Mouse (Mus musculus): ENCODE data around the gene Sri. TPM values are rescaled to one million over a fixed set of nuclear protein-coding genes. Genes with fewer than 3 reads are reported as not detected.
A peak's percentile ranks its signal among the peaks of the same experiment; 100 is the strongest.
"Not testable (repeated sequence)": the region's sequence is repeated elsewhere in the genome, so short reads cannot be mapped to it uniquely, and the experiment has no call there.

Sri gene
- polyA plus RNA-seq (2014; fragmentation: Nextera tagmentation; extraction: Ambion mirVana): 165 and 187 TPM in 2 replicates

DNA sequence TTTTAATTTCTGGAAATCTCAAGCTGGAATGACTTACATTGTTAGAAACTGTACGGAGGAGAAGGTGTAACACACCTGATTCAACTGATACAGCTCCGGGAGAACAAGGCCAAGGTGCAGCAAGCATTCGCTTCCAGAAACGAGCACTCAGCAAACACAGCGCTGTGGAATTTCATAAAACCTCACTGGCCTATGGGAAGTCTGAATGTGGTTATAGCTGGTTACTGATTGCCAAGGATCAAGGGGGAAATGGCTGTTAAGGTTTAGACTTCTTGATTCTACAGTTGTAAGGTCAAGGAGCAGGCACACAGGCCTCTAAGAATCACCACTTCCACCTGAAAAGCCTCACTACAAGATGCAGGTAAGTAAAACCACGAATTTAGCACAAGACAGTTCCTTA is at the start of gene Sri:
TSS of gene Sri (plus strand) at position 224 of the 400 bp plus-strand sequence.
- Histone ChIP-seq H3K27ac (no peak within 1 kb of the TSS), H3K4me2 (replicated peaks) (no peak within 1 kb of the TSS), H3K36me3 (replicated peaks; ENCODE audit: control insufficient read depth, insufficient read depth) (no peaks in the 10 kb centered on the region), H3K9me3 (ENCODE audit: control insufficient read depth, low read length) (no peaks in the 10 kb centered on the region), H3K4me3 (replicated peaks; ENCODE audit: low read length) (no peak within 1 kb of the TSS), H3K27me3 (ENCODE audit: control insufficient read depth, insufficient read depth, low read length) (no peaks in the 10 kb centered on the region), H3K9ac (no peak within 1 kb of the TSS), H3K4me1 (replicated peaks; ENCODE audit: control insufficient read depth, insufficient read depth, low read length) (no peaks in the 10 kb centered on the region)
- no peak for DNase-seq (ENCODE audit: low spot score)
- WGBS: 89% methylated on average over 6 of the region's 6 CpGs
- ATAC-seq (ENCODE audit: low FRiP score): no peak

DNA sequence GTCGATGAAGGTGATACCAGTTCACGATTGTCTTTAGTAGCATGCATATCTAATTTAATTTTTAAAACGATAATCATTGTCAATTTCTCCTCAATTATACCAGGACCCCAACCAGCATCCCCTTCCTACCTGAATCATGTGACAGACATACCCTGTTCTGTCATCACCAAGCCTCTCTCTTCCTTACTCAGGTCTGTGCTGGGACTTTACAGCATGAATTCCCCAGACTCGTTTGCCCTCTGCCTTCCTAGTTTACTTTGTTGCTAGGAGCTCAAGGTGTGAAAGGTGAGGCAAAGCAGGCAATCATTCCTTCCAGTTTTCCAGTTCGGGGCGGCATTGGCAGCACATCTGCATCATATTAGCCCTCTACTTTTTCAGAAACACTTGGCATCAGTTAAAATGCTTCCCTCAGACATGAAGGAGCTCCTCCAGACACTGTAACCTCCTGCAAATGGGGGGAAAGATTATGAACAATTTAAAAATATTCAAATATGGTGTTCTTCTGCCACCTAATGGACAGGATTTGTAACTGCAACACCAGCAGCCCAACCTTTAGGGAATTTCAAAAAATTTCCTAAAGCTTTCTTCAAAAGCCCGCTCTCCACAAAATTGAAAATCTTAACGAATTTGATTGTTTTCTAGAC is 49.4 kb upstream of the Sri start:
- ATAC-seq (ENCODE audit: low FRiP score) (peak; percentile 68; the same call in 1 of the 2 replicates), DNase-seq (ENCODE audit: low spot score) (peak; percentile 78)
- Histone ChIP-seq H3K4me2 (replicated peaks) (no peak overlapping the region), H3K4me1 (replicated peaks; ENCODE audit: control insufficient read depth, insufficient read depth, low read length) (no peaks in the 10 kb centered on the region), H3K27me3 (ENCODE audit: control insufficient read depth, insufficient read depth, low read length) (no peaks in the 10 kb centered on the region), H3K9me3 (ENCODE audit: control insufficient read depth, low read length) (no peaks in the 10 kb centered on the region), H3K27ac (no peak overlapping the region), H3K4me3 (replicated peaks; ENCODE audit: low read length) (no peak overlapping the region), H3K36me3 (replicated peaks; ENCODE audit: control insufficient read depth, insufficient read depth) (no peaks in the 10 kb centered on the region), H3K9ac (no peak overlapping the region)
- WGBS: 60% methylated on average over 8 of the region's 8 CpGs

DNA sequence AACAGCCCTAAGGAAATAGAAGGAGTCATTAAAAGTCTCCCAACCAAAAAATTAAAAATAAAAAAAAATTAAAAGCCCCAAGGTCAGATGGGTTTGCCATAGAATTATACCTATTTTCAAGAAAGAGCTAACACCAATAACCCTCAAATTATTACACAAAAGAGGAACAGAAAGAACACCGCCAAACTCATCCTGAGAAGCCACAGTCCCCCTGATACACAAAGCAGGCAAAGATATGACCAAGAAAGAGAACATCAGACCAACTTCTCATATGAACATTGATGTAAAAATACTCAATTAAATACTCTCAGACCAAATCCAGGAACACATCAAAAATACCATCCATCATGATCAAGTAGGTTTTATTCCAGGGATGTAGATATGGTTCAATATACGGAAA is 48.8 kb upstream of the Sri start:
- Histone ChIP-seq H3K36me3 (replicated peaks; ENCODE audit: control insufficient read depth, insufficient read depth) (no peaks in the 10 kb centered on the region), H3K4me1 (replicated peaks; ENCODE audit: control insufficient read depth, insufficient read depth, low read length) (no peaks in the 10 kb centered on the region), H3K4me2 (replicated peaks) (no peak overlapping the region), H3K9ac (no peak overlapping the region), H3K27ac (no peak overlapping the region), H3K9me3 (ENCODE audit: control insufficient read depth, low read length) (no peaks in the 10 kb centered on the region), H3K4me3 (replicated peaks; ENCODE audit: low read length) (no peak overlapping the region), H3K27me3 (ENCODE audit: control insufficient read depth, insufficient read depth, low read length) (no peaks in the 10 kb centered on the region)
- ATAC-seq (ENCODE audit: low FRiP score): no peak
- DNase-seq (ENCODE audit: low spot score): no peak
- 90% methylated on average over 2 of the region's 2 CpGs for WGBS

DNA sequence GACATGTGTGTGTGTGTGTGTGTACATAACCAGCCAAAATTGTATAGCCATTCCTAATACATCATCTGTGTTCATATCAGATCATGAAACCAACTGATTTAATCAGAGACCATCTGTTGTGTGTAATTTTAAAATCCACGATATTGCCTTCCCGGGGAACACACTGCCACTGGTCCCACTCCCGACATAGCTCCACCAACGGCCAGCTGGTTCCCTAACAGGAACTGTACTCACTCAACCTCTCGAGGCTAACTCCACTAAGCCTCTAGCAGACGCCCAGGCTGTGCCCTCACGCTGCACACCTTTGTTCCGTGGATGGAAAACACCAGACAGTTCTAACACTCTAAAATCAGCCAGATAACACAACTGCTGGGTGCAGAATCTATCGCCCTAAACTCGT is 45.4 kb upstream of the Sri start:
- ATAC-seq (ENCODE audit: low FRiP score): no peak
- Histone ChIP-seq H3K36me3 (replicated peaks; ENCODE audit: control insufficient read depth, insufficient read depth) (no peaks in the 10 kb centered on the region), H3K4me2 (replicated peaks) (no peak overlapping the region), H3K27ac (no peak overlapping the region), H3K4me1 (replicated peaks; ENCODE audit: control insufficient read depth, insufficient read depth, low read length) (no peaks in the 10 kb centered on the region), H3K9me3 (ENCODE audit: control insufficient read depth, low read length) (no peaks in the 10 kb centered on the region), H3K9ac (no peak overlapping the region), H3K27me3 (ENCODE audit: control insufficient read depth, insufficient read depth, low read length) (no peaks in the 10 kb centered on the region), H3K4me3 (replicated peaks; ENCODE audit: low read length) (no peak overlapping the region)
- WGBS: 83% methylated on average over 10 of the region's 10 CpGs
- no peak for DNase-seq (ENCODE audit: low spot score)

DNA sequence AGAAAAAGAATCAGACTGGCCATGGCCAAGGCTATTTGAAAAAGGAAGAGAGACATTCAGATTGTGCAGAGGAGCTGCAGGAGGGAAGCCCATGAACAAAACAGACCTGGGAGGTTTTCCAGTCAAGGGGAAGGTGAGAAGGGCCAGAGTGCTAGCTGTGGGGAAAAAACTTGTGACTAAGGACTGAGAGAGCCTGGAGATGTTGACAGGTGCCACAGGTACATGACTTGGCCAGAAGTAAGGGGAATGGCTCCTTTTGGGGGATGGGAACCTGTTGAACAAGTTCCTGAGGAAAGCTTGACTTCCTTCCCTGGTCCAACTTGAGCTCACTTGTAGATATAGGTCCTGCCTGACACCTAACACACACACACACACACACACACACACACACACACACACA is 43.1 kb upstream of the Sri start:
- Histone ChIP-seq H3K4me3 (replicated peaks; ENCODE audit: low read length) (no peak overlapping the region), H3K4me2 (replicated peaks) (no peak overlapping the region), H3K36me3 (replicated peaks; ENCODE audit: control insufficient read depth, insufficient read depth) (no peaks in the 10 kb centered on the region), H3K27me3 (ENCODE audit: control insufficient read depth, insufficient read depth, low read length) (no peaks in the 10 kb centered on the region), H3K9me3 (ENCODE audit: control insufficient read depth, low read length) (no peaks in the 10 kb centered on the region), H3K9ac (no peak overlapping the region), H3K27ac (no peak overlapping the region), H3K4me1 (replicated peaks; ENCODE audit: control insufficient read depth, insufficient read depth, low read length) (no peaks in the 10 kb centered on the region)
- DNase-seq (ENCODE audit: low spot score) (no peak), ATAC-seq (ENCODE audit: low FRiP score) (no peak)

DNA sequence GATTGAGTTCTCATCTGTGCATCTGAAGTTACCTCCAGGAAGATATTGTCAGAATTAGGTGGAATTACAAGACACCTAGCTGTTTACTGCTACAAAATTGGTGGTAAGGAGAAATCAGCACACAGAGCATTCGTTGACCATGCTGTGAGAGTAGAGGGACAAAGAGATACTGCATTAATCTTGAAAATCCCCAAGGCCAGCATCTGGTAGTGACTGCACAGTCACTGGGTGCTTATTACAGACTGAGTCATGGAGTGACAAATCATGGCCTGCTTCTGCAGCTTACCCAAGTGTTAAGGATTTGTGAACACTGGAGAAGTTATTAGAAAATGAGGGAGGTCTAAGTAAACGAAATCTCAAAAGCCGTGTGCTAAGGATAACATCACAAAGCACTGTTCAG is 32.6 kb upstream of the Sri start:
- H3K36me3 ChIP-seq (replicated peaks; ENCODE audit: control insufficient read depth, insufficient read depth): no peaks in the 10 kb centered on the region
- WGBS: 84% methylated on average over 3 of the region's 3 CpGs
- no peak overlapping the region for H3K4me3 ChIP-seq (replicated peaks; ENCODE audit: low read length)
- H3K4me1 ChIP-seq (replicated peaks; ENCODE audit: control insufficient read depth, insufficient read depth, low read length): no peaks in the 10 kb centered on the region
- DNase-seq (ENCODE audit: low spot score) (no peak), ATAC-seq (ENCODE audit: low FRiP score) (no peak)
- H3K9ac ChIP-seq: no peak overlapping the region
- H3K27ac ChIP-seq: no peak overlapping the region
- no peaks in the 10 kb centered on the region for H3K27me3 ChIP-seq (ENCODE audit: control insufficient read depth, insufficient read depth, low read length)
- no peaks in the 10 kb centered on the region for H3K9me3 ChIP-seq (ENCODE audit: control insufficient read depth, low read length)
- no peak overlapping the region for H3K4me2 ChIP-seq (replicated peaks)

DNA sequence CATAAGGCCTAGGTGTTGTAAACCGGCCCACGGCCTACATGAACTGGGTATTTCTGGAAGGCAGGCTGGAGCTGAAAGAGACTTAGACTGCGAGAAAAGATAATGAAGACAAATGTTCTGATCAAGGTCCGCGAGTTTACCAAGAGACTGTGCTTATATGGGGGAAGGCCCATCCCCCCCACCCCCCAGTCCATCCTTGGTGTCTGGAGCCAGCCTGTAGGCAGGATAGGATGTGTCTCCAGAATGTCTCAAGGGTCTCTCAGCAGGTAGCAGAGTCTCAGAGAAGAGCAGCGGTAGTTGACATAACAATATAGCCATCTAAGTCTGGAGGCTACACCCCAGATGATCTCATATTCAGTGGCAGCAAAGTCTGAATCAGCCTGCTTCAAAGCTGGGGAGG is 11.3 kb upstream of the Sri start:
- ATAC-seq (ENCODE audit: low FRiP score); H3K27ac ChIP-seq; H3K4me1 ChIP-seq (replicated peaks; ENCODE audit: control insufficient read depth, insufficient read depth, low read length); H3K9me3 ChIP-seq (ENCODE audit: control insufficient read depth, low read length); H3K4me3 ChIP-seq (replicated peaks; ENCODE audit: low read length); H3K9ac ChIP-seq; H3K4me2 ChIP-seq (replicated peaks); DNase-seq (ENCODE audit: low spot score); H3K27me3 ChIP-seq (ENCODE audit: control insufficient read depth, insufficient read depth, low read length); H3K36me3 ChIP-seq (replicated peaks; ENCODE audit: control insufficient read depth, insufficient read depth): not testable (repeated sequence)
- WGBS: 92% methylated on average over 6 of the region's 6 CpGs

DNA sequence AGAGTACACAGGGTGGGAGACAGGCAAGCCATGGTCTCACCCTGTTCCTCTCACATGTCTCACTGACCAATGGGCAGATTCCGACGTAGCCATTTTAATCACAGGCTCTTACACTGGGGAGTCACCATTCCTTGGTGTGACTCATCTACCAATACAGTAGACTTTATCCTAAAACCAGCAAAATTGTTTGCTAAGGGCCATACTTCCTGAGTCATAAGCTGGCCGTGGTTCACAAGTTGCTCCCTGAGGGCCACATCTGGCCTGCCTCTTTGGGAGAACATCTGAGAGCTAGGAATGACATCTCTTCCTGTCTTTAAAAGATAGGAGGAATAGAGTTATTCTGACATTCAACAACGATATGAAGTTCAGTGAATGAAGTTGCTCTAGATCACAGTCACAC is 7.9 kb downstream of the Sri start:
- H3K9ac ChIP-seq: no peak overlapping the region
- no peaks in the 10 kb centered on the region for H3K27me3 ChIP-seq (ENCODE audit: control insufficient read depth, insufficient read depth, low read length)
- H3K4me3 ChIP-seq (replicated peaks; ENCODE audit: low read length): no peak overlapping the region
- H3K27ac ChIP-seq: no peak overlapping the region
- no peak overlapping the region for H3K4me2 ChIP-seq (replicated peaks)
- DNase-seq (ENCODE audit: low spot score): no peak
- no peaks in the 10 kb centered on the region for H3K36me3 ChIP-seq (replicated peaks; ENCODE audit: control insufficient read depth, insufficient read depth)
- peaks cover 20% of the 10 kb centered on the region for H3K4me1 ChIP-seq (replicated peaks; ENCODE audit: control insufficient read depth, insufficient read depth, low read length)
- no peak for ATAC-seq (ENCODE audit: low FRiP score)
- 91% methylated on average over 4 of the region's 4 CpGs for WGBS
- no peaks in the 10 kb centered on the region for H3K9me3 ChIP-seq (ENCODE audit: control insufficient read depth, low read length)

DNA sequence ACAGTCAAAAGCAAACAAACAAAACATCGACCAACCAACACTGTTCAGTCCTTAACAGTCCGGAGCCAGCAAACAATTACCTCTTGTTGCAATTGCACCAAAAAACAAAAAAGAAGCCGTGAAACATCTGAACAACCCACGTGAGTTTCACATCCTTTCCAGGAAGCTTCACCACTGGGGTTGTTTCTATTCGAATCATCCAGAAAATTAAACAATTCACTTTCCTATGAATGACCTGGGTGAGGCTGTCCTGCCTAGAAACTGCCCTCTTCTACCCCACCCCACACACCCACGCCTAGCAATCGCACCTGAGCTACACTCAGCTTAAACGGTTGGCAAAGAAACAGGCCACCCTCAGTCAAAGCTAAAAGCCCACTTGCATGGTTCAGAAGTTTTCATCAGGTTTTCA is 9.8 kb downstream of the Sri start:
- Histone ChIP-seq H3K27ac (no peak overlapping the region), H3K4me1 (replicated peaks; ENCODE audit: control insufficient read depth, insufficient read depth, low read length) (peaks cover 20% of the 10 kb centered on the region), H3K4me3 (replicated peaks; ENCODE audit: low read length) (peak overlapping the region; percentile 69), H3K9ac (peak overlapping the region; percentile 79), H3K36me3 (replicated peaks; ENCODE audit: control insufficient read depth, insufficient read depth) (peaks cover 14% of the 10 kb centered on the region), H3K27me3 (ENCODE audit: control insufficient read depth, insufficient read depth, low read length) (no peaks in the 10 kb centered on the region), H3K4me2 (replicated peaks) (peak overlapping the region; percentile 52), H3K9me3 (ENCODE audit: control insufficient read depth, low read length) (no peaks in the 10 kb centered on the region)
- ATAC-seq (ENCODE audit: low FRiP score) (peak; percentile 26; the same call in 1 of the 2 replicates), DNase-seq (ENCODE audit: low spot score) (no peak)
- WGBS: 37% methylated on average over 8 of the region's 8 CpGs
